Mouse (Mus musculus) fat pad, adult 2 months (tissue): ENCODE data around the gene Lsr.

Source experiments
- DNase-seq: peaks from one replicate; pipeline ENCODE4 v3.0.0-alpha.2; 2011; ENCODE audit warnings: low read depth, low spot score; ENCODE audit errors: extremely low read depth

The Lsr gene

GRCm38 (mm10) chr7:30973251-30973500, at the start of gene Lsr:
Gene Lsr, minus strand, starts transcription at chr7:30973464.
- no peak for DNase-seq

- DNase-seq = no peak
Measured at GRCm38 (mm10) chr7:31017104-31017901, 44.0 kb upstream of the Lsr start.

GRCm38 (mm10) chr7:31012971-31013370, 39.7 kb upstream of the Lsr start:
- no peak for DNase-seq

GRCm38 (mm10) chr7:31008889-31009288, 35.6 kb upstream of the Lsr start:
- no peak for DNase-seq

- DNase-seq = no peak
Measured at GRCm38 (mm10) chr7:31008175-31008574, 34.9 kb upstream of the Lsr start.

- DNase-seq = no peak
Measured at GRCm38 (mm10) chr7:31007775-31008174, 34.5 kb upstream of the Lsr start.

GRCm38 (mm10) chr7:31002650-31003049, 29.4 kb upstream of the Lsr start:
- DNase-seq = no peak

- no peak for DNase-seq
Measured at GRCm38 (mm10) chr7:31000505-31001020, 27.3 kb upstream of the Lsr start.

GRCm38 (mm10) chr7:30996491-30996890, 23.2 kb upstream of the Lsr start:
- DNase-seq = no peak

- DNase-seq = no peak
Measured at GRCm38 (mm10) chr7:30993986-30994385, 20.7 kb upstream of the Lsr start.

- DNase-seq = no peak
Measured at GRCm38 (mm10) chr7:30992148-30992547, 18.9 kb upstream of the Lsr start.

GRCm38 (mm10) chr7:30988519-30989162, 15.4 kb upstream of the Lsr start:
- no peak for DNase-seq

- DNase-seq = no peak
Measured at GRCm38 (mm10) chr7:30985357-30985756, 12.1 kb upstream of the Lsr start.

GRCm38 (mm10) chr7:30981703-30982102, 8.4 kb upstream of the Lsr start:
- DNase-seq = no peak

GRCm38 (mm10) chr7:30973501-30974289, 431 bp upstream of the Lsr start, which contains the start of gene Fam187b:
Gene Fam187b, plus strand, starts transcription at chr7:30973790.
- DNase-seq = no peak

- no peak for DNase-seq
Measured at GRCm38 (mm10) chr7:30972426-30973250, 626 bp downstream of the Lsr start.

- DNase-seq = no peak
Measured at GRCm38 (mm10) chr7:30971901-30972300, 1.4 kb downstream of the Lsr start.

- no peak for DNase-seq
Measured at GRCm38 (mm10) chr7:30969174-30969573, 4.1 kb downstream of the Lsr start.

- no peak for DNase-seq
Measured at GRCm38 (mm10) chr7:30968611-30969010, 4.7 kb downstream of the Lsr start.

GRCm38 (mm10) chr7:30966657-30967056, 6.6 kb downstream of the Lsr start:
- DNase-seq = no peak

GRCm38 (mm10) chr7:30965677-30966076, 7.6 kb downstream of the Lsr start:
- no peak for DNase-seq
